Mouse (Mus musculus) heart, postnatal 10 days (tissue): ENCODE results near the gene Acer2. TPM values are rescaled to one million over a fixed set of nuclear protein-coding genes. Genes with fewer than 3 reads are reported as not detected.
A peak's percentile ranks its signal among the peaks of the same experiment; 100 is the strongest.

ENCODE experiments used
- DNase-seq, 2 experiments: peaks; one replicate each; pipeline ENCODE4 v3.0.0; 2021
- intact Hi-C: fragments of 180-260 bp; cut with DNase I; formaldehyde crosslinking; loops from one replicate; pipeline ENCODE4 v1.15.1; 2025
- total RNA-seq, 2 experiments: library from RNA; stranded (reverse); gene quantifications; 2 replicates each; pipeline ENCODE4 v1.2.3; 2021

The Acer2 gene
- total RNA-seq, 2 experiments from 2014 or later, result 14.1 to 23.5 TPM

DNA sequence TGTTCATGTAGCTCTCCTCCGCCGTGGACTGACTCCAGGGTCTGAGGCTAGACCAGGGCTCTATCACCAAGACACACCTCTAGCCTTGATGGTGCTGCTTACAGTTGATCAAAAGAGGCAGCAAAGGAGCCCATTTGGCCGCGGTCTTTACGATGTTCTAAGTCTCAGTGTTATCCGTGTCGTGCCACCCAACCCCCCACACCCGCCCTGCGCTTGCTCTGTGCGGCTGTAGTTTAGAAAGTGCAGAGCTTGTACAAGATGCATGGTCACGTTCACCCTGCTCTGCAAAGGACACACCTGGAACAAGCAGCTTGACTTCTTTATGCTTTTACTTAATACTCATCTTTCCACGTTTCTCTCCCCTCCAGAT lies 11.6 kb downstream of the Acer2 start:
- no peak for DNase-seq
- intact Hi-C loops, result loop anchor here (2.0 kb wide), 1 partner anchor 39 kb away; no protein-coding TSS in a partner anchor

DNA sequence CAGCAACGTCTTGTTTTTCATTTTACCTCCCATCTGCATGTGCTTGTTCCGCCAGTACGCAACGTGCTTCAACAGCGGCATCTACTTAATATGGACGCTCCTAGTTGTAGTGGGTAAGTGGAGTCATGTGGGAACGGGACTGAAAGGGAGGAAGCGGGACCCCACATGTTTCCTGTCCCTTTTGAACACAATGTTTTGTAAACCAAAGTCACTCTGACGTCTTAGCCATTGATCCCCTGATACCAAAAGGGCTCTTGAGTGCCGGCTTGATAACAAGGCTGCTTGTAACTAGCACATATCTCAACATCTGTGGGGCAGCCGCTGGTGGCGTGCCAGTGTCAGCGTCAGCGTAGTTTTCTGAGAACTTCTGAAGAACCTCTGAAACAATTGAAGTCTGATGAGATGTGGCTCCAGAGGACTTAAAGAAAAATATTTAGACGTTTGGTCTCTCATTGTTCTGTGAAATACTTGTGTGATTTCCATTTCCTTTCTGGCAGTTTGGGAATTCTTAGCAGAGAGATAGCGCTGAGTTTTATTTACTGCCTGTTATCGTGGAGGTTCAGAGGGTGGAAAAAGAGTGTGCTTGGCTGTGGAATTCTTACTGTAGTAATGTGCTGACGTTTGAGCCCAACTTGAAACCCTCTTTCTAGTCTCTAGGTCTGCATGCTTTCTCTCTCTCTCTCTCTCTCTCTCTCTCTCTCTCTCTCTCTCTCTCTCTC lies 12.1 kb downstream of the Acer2 start:
- peak; percentile 62 to 66 for DNase-seq

DNA sequence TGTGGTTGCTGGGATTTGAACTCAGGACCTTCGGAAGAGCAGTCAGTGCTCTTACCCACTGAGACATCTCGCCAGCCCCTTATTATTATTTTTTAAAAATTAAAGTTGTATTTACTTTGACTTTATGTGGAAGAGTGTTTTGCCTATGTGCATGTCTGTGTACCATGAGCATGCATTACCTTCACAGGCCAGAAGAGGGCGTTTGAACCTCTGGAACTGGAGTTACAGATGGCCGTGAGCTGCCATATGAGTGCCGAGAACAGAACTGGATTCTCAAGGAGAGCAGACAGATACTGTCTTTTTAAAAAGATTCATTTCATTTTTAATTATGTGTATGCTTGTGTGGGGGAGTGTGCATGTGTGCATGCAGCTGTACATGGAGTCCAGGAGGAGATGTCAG lies 13.7 kb downstream of the Acer2 start:
- intact Hi-C loops, result no loop called here
- DNase-seq, result no peak

More for the DNA sequence above, 12.1 kb downstream of the Acer2 start:
- intact Hi-C loops, result no loop called here

DNA sequence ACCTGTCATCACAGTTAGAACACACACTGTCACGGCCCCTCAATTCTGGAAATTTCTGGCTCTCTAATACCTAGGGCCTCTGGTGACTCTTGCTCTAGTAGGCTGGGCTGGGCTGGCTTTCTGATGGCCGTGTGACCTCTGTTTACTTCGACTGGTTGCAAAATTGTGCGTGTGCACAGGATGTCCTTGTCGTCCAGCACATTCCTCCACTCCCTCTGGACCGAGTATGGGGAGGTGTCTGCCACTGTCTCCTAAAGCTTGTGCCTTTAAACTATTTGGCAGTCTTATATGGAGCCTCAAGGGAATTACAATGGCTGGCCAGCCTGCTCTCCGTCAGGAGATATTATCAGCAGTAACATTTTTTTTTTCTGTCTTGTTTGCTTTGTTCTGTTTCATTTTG lies 23.2 kb downstream of the Acer2 start:
- intact Hi-C loops, result no loop called here
- DNase-seq, result no peak

DNA sequence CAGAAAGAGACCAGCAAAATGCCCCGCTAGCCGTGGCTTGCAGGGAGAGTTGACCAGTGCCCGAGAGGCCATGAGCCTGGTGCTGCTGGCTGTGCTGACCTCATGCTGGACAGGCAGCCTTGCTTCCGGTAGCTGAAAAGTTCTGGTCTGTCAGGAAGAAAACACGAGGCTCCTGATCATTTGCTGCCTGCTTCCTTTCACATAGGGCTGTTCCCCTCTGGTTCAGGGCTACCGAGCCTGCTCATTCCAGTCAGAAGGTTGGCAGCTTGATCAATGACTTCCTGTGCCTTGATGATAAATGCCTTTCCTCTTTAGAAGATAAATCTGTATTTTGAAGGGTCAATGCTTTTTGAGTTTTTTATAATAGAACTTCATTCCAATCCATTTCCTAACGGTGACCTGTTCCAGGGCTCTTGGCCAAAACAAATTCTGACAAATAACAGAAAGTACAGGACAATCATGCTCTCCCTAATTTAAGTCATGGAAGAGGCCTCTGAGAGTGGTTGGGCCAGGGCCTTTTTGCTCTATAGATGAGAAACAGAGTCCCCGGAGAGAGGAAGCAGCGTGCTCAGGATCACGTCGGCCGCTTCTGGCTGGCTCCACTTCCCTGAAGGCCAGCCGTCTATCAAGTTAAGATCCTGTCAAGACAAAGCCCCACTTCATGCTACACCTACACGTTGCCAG lies 24.7 kb downstream of the Acer2 start:
- DNase-seq, result peak; percentile 53 to 59
- intact Hi-C loops, result no loop called here

DNA sequence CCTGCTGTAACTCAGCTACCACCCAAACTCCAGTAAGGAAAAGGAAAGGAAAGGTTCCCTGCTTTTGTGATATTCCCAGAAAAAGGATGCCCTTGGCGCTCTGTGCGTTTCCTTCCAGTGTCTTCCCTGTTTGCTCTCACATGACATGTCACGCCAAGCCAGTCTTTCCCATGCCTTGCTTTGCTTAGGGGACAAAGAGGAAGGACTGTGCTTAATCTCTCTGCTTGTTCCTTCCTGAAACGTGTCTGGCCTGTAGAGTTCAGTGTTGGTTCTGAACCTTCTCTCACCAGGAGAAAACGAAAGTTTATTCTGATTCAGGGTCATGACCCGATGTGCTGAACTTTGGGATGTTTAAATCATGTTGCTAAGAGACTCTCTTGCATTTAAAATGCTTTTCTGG lies 28.2 kb downstream of the Acer2 start:
- intact Hi-C loops, result no loop called here
- peak; percentile 39 for DNase-seq

DNA sequence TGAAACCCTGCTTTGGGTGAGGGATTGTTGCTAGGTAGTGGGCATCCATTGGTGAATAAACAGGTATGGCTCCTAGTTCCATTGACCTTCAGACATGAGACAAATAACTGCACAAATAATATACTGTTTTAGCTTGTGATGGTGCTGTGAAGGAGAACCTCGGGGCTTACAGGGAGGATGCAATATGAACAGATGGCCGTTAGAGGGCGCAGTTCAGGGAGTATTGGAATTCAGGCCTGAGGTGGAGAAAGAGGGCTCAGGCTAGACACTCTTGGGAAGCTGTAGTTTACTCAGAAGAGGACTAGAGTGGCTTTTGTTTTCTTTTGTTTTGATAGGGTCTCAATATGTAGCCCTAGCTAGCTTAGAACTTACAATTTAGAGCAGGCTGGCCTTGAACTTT lies 30.8 kb downstream of the Acer2 start:
- intact Hi-C loops, result no loop called here
- no peak for DNase-seq

DNA sequence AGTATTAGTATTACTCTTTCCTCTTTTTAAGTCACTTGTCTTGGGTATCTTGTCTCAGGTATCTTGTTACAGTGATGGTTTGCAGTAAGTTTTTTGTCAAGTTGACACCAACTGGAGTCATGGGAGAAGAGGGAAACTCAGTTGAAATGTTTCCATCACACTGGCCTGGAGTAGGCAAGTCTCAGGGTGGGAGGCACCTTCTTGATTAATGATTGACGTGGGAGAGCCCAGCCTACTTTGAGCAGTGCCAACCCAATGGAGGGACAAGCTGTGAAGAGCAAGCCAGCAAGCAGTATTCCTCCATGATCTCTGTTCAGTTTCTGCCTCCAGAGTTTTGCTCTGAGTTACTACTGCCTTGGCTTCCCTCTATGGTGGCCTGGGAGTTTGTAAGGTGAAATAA lies 31.7 kb downstream of the Acer2 start:
- intact Hi-C loops, result no loop called here
- no peak for DNase-seq

DNA sequence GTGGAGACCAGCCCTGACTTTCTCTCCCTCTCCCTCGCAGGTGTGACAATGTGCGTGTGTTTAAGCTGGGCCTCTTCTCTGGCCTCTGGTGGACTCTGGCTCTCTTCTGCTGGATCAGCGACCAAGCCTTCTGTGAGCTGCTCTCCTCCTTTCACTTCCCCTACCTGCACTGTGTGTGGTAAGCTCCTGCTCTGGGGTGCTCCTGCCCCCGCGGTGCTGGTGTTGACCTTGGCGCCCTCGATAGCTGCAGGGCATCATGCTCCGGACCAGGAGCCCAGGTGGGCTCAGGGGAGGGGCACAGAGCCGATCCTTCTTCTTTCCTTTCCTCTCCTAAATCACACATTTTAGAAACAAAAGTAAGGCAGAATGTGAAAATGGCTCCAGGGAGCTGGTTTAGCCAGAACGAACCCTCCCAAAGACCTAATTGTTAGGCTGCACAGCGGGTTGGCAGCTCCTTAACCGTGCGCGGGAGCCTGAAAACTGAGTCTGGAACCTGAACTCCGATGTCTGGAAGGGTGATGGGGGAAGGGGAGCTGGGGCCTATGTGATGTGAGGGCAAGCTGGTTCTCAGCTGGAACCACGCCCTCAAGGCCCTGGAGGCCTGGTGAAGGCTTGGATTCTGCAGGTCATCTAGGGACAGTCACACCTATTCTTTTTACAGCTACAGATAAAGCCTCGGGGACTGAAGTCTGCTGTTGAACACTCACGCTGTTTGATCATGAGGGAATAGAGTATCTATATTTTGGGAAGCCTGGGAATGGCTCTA lies 37.6 kb downstream of the Acer2 start:
- intact Hi-C loops, result no loop called here

DNA sequence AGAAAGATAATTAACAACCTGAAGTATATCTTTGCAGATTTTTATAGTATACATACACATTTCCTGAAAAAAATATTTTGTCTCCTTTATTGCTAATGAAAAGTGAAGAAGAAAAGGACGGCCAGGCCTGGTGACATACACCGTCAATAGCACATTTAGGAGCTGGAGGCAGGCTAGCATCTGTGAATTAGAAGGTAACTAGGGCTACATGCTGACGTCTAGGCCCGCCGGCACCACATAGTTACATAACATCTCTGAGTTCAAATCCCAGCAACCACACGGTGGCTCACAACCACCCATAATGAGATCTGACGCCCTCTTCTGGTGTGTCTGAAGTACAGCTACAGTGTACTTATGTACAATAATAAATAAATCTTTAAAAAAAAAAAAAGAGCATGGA lies 38.6 kb downstream of the Acer2 start:
- intact Hi-C loops, result no loop called here
- no peak for DNase-seq

More for the DNA sequence above, 37.6 kb downstream of the Acer2 start:
- peak; percentile 35 to 38 for DNase-seq

DNA sequence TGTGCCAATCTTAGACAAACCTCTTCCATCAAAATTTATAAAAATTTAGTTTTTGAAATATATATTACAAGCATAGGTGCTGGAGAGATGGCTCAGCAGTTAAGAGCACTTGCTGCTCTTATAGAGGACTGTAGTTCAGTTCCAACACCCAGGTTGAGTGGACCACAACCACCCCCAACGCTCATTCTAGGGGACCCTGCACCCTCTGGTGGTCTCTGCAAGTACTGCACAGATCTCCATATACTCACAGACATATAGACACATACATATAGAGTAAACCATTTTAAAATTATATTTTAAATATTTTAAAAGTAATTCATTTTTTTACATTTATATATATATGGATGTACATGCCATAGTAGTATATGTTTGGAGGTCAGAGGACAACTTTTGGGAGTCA lies 41.9 kb downstream of the Acer2 start:
- intact Hi-C loops, result no loop called here
- no peak for DNase-seq

DNA sequence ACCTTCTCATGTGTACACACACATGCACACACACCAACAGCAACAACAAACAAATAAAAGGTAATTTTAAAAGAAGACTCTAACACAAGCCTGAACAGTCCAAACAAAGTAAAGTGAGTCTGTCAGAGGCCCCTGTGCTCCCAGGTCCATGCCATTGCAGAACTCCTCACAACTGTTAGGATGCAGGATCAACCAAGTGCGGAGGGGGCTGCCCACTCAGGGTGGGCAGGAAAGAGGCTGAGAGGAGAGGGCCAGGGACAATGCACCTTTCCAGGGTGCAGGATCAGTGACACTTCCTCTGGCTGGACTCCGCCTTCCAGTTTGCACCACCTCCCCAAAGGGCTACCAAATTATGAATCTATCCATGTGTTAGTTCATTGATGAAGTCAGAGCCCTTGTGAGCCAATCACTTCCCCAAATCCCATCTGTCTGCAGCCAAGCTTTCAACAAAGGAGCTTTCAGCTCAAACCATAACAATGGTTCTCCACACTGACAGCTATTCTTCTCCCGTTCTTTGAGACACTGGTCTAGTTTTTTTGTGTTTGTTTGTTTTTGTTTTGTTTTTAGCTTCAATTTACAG lies 49.4 kb downstream of the Acer2 start:
- intact Hi-C loops, result loop anchor here (2.0 kb wide), 2 partner anchors 39 to 49 kb away; partner anchors contain the start of gene Acer2

DNA sequence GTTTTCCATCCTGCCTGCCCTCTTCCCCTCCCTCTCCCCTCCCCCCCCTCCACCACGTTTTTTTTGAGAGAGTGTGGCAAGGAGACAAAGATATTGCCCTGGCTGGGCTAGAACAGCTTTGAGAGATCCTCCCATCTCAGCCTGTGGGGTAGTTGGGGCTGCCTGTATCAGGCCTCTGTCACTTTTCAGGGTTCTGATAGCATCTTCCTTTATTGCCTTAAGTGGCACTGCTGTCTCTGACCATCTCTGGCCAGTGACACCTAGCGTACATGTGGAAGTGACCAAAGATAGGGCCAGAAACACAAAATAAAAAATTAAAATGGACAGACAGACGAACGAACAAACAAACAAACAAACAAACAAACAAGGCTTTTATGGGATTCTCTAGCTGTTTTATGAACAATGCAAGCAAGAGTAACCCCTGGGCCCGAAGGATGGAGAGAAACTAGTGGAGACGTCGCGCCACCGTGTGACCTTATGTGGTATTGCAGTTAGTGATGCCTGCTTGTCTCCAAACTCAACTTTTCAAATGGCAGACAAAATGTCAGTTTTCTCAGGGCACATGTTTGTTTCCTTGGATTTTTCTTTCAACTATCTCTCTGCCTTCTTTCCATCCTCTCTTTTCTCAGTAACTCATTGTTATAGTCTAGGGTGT lies 50.7 kb downstream of the Acer2 start:
- DNase-seq, result peak; percentile 80 to 91
- intact Hi-C loops, result loop anchor here (2.0 to 5.0 kb wide), 3 partner anchors 40 to 98 kb away; partner anchors contain the start of gene Acer2

More for the DNA sequence above, 49.4 kb downstream of the Acer2 start:
- DNase-seq, result no peak

DNA sequence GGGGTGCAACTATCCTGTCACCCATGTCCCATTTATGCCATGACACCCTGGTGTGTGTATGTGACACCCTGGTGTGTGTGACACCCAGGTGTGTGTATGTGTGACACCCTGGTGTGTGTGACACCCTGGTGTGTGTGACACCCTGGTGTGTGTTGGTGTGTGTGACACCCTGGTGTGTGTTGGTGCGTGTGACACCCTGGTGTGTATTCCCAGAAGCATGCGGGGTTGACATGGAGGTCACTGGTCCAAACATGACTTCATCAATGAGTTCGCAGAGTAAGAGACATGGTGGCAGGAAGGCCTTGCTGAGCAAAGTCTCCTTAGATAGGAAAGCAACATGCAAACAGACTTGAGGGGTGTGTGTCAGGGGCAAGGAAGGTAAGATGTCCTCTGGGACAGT lies 52.8 kb downstream of the Acer2 start:
- no peak for DNase-seq
- intact Hi-C loops, result loop anchor here (5.0 kb wide), 1 partner anchor 100 kb away; no protein-coding TSS in a partner anchor

DNA sequence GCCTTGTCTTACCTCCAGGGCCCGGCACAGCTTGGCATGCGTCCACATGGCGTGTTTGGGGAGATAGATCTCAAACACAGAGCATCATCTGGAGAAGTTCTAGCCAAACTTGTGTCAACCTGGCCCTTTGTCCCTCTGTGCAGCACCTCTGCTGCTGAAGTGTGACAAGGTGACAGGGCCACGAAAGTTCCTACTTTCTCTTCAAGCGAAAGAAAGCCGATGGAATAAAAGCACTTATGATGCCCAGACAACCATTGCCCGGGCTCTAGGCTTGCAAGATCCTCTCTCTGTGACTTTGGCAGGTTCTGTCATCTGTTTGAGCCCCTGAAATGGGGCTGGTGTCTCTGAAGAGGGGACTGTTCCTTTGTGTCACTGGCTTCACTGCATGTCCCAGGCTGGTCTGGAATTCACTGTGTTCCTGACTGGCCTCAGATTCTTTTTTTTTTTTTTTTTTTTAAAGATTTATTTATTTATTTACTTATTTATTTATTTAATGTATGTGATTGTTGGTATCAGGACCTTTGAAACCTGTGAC lies 56.0 kb downstream of the Acer2 start:
- intact Hi-C loops, result no loop called here
- DNase-seq, result no peak

DNA sequence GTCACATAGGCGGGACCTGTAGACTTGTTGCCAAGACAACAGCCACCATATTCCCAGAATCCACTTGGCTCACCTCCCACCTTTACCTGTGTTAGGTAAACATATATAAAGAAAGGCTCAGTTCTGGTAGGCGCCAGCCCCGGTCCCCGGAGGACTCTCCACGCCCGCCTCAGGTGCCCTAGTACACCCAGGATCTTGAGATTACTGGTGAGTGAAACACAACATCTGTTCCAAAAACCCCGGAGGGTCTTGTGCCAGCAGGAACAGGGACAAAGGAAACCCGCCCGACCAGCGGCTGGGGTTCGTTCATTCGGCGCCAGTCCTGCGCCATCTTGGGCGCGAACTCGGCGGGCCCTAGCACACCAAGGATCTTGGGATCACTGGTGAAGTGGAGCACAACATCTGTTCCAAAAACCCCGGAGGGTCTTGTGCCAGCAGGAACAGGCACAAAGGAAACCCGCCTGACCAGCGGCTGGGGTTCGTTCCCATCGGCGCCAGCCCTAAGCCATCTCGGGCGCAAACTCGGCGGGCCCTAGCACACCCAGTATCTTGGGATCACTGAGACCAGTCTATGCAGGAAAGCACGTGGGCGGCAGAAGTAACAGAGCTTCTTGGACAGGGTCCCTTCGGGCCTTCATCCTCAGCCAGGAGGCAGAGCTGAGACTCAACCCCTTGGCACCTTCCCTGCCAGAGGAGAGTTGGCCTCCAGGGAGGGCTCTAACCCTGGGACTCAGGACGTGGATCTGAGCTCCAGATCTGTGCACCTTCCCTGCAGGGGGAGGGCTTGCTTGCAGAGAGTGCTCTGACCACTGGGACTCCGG lies 56.6 kb downstream of the Acer2 start:
- DNase-seq, result peak; percentile 14 to 30
- intact Hi-C loops, result no loop called here

DNA sequence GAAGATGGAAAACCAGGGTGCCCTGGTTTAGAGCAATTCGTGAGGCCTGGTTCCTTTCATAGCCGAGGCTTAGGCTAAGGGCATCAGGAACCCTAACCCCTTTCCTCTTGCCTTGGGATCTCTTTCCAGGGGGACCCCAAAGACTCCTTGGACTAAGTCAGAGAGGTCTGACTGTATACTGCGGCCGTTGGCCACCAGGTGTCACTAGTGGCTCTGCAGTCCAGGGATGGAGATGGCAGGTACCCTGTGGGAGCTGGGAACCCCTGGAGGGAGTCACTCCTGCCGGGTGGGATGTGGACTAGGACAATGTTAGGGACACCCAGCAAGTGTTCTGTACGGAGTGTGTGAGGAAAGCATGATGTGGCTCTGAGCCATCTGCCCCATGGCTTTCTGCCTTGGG lies 58.8 kb downstream of the Acer2 start:
- intact Hi-C loops, result no loop called here

DNA sequence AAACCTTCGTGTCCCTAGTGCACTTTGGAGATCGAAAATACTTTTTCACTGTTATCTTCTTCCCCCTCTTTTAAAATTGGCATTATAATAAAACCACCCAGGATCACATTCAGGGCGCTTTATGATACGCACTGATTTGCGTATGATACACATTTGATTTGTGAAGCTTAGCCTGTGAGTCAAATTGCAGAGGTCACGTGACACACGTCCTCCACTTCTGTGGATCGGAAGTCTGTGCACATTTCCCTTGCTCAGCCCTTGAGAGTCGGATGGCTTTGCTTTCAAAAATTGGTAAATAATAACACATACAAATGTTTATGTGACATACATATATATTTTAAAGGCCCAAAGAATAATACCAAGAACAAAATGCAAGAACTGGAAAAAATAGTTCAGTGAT lies 62.0 kb downstream of the Acer2 start:
- intact Hi-C loops, result no loop called here
- DNase-seq, result no peak

More for the DNA sequence above, 58.8 kb downstream of the Acer2 start:
- no peak for DNase-seq

DNA sequence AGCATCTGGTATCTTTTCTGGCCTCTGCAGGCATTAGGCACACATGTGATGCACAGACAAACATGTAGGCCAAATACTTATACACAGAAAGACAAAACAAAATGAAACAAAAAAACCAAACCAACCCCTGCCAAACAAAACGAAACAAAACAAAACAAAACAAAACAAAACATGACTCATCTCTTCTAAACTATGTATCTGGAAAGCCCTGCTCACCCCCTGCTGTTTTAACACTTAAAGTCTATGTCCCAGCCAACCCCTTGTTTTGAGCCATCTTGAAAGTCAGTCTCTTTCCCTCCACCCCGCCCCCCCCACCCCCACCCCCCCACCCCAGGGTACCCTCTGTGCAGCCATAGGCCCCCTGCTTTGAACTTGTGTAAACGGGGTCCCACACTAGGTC lies 62.5 kb downstream of the Acer2 start:
- DNase-seq, result no peak
- intact Hi-C loops, result no loop called here
